Mouse (Mus musculus) Muller cell, postnatal 12 days (primary cell): ENCODE results near the gene Rpgrip1l.

Experiments
- DNase-seq: peaks from one replicate; pipeline ENCODE4 v3.0.0-alpha.2; 2015; ENCODE audit errors: inconsistent ontology term

The Rpgrip1l gene

DNA sequence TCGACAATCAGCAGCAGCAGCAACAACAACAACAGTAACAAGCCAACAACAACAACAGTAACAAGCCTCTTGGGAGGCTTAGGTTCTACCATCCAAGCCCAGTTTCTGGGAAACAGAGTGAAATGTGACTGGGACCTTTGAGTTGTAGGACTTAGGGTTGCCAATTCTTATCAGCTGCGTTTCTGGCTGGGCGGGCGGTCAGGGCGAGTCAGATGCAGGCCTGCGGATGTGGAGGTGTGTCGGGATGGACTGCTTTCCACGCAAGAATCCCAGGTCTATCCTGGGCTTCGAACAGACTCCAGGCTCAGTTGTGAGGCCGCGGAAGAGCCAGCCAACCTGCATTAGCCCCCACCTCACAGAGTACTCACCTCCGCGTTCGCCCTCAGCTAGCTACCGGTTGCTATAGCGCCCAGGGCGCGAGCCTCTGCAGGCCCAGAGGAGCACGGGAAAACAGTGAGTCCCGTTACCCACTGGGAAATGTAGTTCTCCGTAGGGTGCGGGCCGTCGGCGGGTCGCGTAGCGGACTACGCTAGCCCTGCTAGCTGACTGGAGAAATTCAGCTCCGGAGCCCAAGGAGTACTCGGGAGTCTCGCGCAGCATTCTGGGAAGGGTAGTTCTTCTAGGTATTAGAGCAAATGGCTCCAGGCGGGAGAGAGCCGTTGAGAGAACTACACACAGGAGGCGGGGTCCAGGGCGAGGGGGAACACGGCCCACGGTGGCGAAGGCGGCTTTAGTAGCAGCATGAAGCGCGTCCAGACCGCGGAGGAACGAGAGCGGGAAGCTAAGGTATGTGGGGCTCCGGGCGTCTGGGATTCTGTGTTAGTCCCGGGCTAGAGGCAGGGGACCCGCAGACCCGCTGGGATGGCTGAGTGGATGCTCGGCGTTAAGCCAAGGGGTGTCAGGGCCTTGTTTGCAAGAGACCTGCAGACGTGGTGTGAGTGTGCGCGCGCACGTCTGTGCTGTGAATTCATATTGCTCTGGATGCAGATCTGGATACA lies at the start of gene Rpgrip1l, which contains the start of gene Fto:
TSS of gene Rpgrip1l (minus strand) at position 428 of the 998 bp plus-strand sequence.
TSS of gene Fto (plus strand) at position 691 of the 998 bp plus-strand sequence.
- peak; percentile 99 for DNase-seq

DNA sequence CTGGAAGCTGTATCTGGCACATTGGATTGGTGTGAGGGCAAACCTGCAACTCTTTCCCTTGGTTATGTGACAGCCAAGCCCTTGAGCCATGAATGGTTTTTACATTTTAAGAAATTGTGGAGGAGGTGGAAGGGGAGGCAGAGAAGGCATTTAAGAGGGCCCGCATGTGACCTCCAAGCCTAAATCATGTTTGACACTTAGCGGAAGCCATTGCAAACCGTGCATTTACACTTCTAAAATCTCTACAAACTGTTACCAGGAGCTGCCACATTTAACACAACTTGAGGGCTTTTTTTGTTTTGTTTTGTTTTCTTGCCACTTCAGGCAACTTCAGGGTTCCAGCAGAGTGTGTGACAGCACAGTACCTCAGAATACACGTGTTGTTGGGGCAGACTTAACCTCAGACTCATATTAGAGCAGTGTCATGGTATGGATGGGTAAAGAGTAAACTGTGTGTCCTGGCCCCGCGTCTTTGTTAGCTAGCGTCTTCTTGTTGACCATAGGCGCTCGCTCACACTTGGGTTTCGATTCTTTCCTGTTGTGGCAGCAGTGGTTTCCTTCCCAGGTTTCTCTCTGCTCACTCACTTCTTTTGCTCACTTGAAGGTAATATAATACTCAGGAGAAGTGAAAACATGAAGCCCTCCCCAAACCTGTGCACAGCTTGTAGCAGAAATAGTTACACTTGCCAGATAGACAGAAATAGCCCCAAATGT lies 47.7 kb upstream of the Rpgrip1l start:
- no peak for DNase-seq

DNA sequence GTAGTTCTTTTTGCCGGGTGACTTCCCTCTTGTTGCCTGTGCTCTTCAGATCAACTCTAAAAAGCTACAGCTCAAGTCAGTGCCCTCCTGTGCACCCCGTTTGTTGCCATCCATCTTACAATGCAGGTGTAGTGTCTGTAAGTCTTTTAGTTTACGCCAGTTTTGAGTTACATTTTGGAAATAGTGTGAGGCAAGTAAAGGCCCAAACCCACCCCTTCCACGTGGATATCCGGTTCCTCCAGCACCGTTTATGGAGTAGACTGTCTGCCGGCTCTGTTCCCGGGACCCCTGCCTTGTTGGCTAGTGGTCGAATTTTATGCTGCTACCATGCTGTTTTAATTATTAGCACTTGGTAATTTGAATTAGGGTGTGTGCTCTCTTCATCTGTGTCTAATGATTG lies 46.4 kb upstream of the Rpgrip1l start:
- no peak for DNase-seq

DNA sequence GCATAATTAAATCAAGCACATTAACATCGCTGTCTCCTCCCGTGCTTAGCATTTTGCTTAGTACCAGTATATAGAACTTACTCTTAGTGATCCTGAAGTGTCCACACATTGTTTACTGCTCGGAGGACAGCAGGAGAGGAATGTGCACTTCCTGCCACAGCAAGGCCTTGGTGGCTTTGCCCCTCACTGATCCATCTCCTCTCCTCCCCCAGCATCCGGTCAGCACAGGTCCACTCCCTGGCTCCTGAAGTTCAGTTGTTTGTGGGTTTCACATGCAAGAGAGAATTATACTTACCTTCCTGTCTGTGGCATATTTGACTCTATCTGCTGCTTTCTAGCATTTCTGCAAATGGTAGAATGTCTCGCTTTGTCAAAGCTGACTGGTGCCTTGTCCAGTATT lies 45.0 kb upstream of the Rpgrip1l start:
- DNase-seq = no peak

GRCm38 (mm10) chr8:91357493-91358014 lies 44.5 kb upstream of the Rpgrip1l start:
- DNase-seq = no peak

DNA sequence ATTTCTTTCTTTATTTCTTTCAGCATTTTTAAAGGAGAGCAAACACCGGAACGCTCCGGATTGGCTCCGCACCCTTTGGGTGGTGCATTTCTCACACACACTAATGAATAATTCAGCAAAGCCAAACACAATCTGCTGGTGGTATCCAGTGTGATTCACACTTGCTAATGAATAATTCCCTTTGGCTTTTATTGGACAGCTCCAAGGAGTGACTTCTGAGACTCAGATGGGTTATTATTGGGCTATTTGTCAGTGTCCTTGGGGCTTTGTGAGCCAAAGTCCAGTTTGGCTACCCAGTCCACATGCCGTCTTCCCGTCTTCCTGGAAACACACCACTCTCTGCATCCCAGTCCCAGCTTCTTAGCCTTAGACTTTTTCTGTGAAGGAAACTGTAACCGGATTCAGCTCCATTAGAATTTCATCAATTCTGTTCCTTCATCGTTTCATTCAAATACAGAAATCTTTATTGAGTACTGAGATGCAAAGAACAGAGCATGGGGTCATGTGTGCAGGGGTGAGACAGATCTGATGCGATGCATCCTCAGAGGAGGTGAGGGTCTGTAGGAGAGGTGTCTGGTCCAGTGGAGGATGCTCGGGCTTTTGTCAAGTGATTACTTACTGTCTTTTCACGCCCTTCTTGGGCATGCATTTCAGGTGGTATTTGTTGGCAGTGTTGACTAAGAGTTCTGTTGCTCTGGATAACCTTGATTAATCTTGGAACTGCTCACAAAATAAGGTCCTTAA lies 43.1 kb upstream of the Rpgrip1l start:
- no peak for DNase-seq

- DNase-seq = no peak
Measured at GRCm38 (mm10) chr8:91355301-91355905, 42.3 kb upstream of the Rpgrip1l start.

- no peak for DNase-seq
Measured at GRCm38 (mm10) chr8:91353907-91354306, 40.8 kb upstream of the Rpgrip1l start.

- no peak for DNase-seq
Measured at GRCm38 (mm10) chr8:91353062-91353461, 40.0 kb upstream of the Rpgrip1l start.

DNA sequence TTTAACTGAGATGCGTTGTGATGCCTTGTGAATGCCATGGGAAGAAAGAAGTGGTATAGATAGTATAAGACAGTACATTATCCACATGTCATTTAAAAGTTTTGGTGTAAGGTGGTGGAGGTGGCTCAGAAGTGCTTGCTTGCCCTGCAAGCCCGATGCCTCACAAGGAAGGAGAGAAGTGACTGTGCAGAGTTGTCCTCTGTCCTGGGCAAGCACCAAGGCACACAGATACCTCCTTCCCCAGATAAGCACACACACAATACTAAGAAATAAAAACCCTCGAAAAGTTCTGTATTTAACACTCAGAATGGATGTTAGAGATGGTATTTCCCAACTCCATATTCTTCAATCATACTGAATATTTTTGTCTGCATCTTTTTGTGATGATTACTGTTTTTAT lies 39.5 kb upstream of the Rpgrip1l start:
- no peak for DNase-seq

DNA sequence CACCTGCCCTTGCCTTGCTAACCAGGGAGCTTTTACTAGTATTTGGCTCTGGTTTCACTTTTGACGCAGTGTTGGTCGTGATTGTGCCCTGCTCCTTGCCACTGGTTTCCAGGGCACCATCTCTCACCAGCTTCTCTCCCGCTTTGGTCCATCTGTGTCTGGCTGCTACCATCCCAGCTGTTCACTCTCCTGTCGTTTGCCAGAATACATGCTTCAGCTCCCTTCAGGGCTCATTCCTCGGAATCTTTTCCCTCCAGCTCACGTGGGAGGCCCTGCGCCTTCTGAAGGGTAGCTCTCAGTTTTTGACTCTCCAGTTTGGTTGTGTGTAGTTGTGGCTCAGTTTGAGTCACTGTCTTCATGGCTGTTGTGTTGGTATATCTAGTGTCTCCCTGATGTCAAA lies 37.6 kb upstream of the Rpgrip1l start:
- no peak for DNase-seq

DNA sequence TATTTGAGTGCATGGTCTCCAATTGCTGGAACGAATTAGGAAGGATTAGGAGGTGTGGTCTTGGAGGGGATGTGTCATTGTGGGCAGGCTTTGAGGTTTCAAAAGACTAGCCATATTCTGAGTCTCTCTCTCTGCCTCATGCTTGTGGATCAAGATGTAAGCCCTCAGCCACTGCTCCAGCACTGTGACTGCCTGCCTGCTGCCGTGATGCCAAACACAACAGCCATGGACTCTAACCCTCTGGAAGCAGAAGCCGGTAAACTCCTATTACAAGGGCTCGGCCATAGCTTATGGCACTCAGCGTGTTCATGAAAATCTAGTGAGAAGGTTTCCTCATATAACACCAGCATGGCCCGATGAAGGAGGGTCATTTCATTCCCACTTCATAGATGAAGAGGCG lies 36.8 kb upstream of the Rpgrip1l start:
- no peak for DNase-seq

GRCm38 (mm10) chr8:91347595-91347994 lies 34.5 kb upstream of the Rpgrip1l start:
- DNase-seq = no peak

- DNase-seq = no peak
Measured at GRCm38 (mm10) chr8:91347146-91347545, 34.1 kb upstream of the Rpgrip1l start.

- DNase-seq = no peak
Measured at GRCm38 (mm10) chr8:91344659-91345058, 31.6 kb upstream of the Rpgrip1l start.

GRCm38 (mm10) chr8:91342798-91343197 lies 29.7 kb upstream of the Rpgrip1l start:
- DNase-seq = no peak

DNA sequence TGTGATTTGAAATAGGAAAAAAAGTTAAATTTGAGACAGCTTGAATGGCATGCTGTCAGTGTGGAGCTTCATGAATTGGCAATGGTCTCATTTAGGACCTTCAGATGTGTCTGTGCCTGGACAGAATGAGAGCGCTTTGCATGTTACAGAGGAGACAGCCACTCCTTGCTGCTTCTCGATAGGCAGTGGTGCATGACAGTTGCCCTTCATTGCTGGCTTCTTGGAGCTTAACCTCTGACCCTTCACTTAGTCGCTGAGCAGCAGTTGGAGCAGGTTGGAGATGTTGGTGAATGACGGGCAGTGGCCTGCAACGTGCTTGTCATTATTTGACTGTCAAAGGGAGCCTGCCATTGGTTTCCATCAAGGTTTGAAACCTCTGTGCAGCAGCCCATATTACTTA lies 29.1 kb upstream of the Rpgrip1l start:
- DNase-seq = no peak

- no peak for DNase-seq
Measured at GRCm38 (mm10) chr8:91340746-91341145, 27.7 kb upstream of the Rpgrip1l start.

DNA sequence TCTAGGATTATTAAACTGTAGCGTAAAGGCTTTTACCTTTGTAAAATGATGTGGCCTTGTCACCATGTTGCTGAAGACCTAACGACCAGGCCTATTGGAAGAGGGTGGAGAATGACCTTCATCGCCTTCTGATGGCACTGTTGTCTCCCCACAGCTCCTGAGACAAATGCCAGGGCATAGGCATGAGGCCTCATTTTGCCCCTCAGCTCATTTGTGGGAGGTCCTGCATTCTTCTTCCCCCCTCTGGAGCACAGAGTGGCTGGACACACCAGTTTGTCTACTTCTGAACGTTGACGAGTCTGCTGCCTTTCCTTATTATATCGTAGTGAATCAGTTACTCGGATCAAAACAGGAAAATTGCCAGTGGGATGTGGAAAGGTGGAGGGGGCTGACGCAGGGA lies 26.6 kb upstream of the Rpgrip1l start:
- no peak for DNase-seq

DNA sequence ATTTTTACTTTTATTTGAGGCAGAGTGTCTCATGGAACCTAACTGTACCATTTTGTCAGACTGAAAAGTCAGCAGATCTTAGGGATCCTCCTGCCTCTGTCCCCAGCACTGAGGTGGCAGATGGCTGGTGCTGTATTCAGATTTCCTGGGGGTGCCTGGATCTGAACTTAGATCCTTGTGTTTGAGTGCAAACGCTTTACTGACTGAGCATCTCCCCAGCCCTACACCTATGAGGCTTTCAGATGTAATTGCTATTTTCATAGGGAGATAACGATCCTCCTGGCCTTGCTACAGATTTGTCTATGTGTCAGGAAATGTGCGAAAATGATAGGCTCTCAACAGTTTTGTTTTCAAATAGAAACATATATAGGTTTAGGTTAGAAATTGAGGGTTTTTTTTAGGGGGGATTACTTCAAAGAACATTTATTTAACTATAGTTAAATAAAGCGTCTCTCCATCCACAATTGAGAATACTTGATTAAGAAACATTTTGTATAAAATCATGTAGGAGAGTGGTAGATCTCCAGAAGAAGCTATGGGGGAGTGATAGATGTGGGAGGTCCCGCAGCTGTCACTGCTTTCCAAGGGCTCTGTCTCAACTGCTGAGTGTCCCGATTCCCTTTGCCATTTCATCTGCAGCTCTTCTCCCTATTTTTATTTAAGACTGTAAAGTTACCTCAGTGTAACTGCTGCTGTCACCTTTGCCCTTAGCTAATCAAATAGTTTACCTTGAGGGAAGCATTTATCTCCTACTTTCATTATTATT lies 25.5 kb upstream of the Rpgrip1l start:
- DNase-seq = no peak

DNA sequence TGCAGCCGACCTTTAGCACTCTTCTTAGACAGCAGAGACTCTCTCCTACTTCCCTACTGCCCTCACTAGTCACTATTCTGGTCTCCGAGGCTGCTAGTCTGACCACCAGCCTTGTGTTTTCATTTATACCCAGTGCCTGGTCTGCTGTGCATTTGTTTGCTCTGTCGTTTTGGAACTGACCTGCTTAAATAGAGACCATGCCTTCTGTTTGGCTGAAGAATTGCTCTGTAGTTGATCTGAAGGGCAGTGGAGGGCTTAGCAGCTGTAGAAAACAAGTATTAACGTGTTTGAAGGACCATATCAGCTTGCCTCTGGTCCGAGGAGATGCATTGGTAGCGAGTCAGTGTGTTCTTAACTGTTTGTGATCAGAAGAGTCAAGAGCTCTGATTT lies 16.4 kb upstream of the Rpgrip1l start:
- DNase-seq = no peak
